Mouse (Mus musculus) forebrain, embryonic 11.5 days (tissue): ENCODE data around the gene Mog. TPM values are rescaled to one million over a fixed set of nuclear protein-coding genes. Genes with fewer than 3 reads are reported as not detected.
"Not testable (repeated sequence)": the region's sequence is repeated elsewhere in the genome, so short reads cannot be mapped to it uniquely, and the experiment has no call there.

Source experiments
- ATAC-seq: fragments of 200-750 bp; cut with Nextera tagmentation; replicated peaks from 2 replicates; pipeline ENCODE4 v1.8.0; 2017; ENCODE audit warnings: moderate TSS enrichment; ENCODE audit not compliant: low FRiP score
- DNase-seq: peaks from one replicate; pipeline ENCODE4 v3.0.0-alpha.2; 2017; ENCODE audit warnings: low spot score
- H3K27ac ChIP-seq: fragments of 300-500 bp; sonication (generic); 2 replicates; pipeline ENCODE4 v1.5.1; 2014; ENCODE audit warnings: low read depth, low read length
- H3K27me3 ChIP-seq: fragments of 300-500 bp; sonication (generic); 2 replicates; pipeline ENCODE4 v1.6.1; 2014; ENCODE audit warnings: mild to moderate bottlenecking, low read length, mixed read lengths; ENCODE audit not compliant: control insufficient read depth, insufficient read depth
- H3K36me3 ChIP-seq: fragments of 300-500 bp; sonication (generic); 2 replicates; pipeline ENCODE4 v1.6.1; 2014; ENCODE audit warnings: mild to moderate bottlenecking, low read length, moderate library complexity, mixed read lengths; ENCODE audit not compliant: control insufficient read depth, insufficient read depth
- H3K4me1 ChIP-seq: fragments of 300-500 bp; sonication (generic); replicated peaks from 2 replicates; pipeline ENCODE4 v1.6.1; 2014; ENCODE audit warnings: low read length, mixed read lengths; ENCODE audit not compliant: control insufficient read depth, insufficient read depth
- H3K4me2 ChIP-seq: fragments of 300-500 bp; sonication (generic); 2 replicates; pipeline ENCODE4 v1.6.1; 2014; ENCODE audit warnings: low read depth, mild to moderate bottlenecking, low read length, moderate library complexity, mixed read lengths; ENCODE audit not compliant: severe bottlenecking
- H3K4me3 ChIP-seq: fragments of 300-500 bp; sonication (generic); 2 replicates; pipeline ENCODE4 v1.5.1; 2014; ENCODE audit warnings: low read depth, low read length
- H3K9ac ChIP-seq: fragments of 300-500 bp; sonication (generic); 2 replicates; pipeline ENCODE4 v1.6.1; 2014; ENCODE audit warnings: low read length
- H3K9me3 ChIP-seq: fragments of 300-500 bp; sonication (generic); 2 replicates; pipeline ENCODE4 v1.6.1; 2016; ENCODE audit warnings: low read length, mixed read lengths; ENCODE audit not compliant: control insufficient read depth
- WGBS: fragments of 180-500 bp; shearing (Covaris S2); extraction: QIAGEN DNeasy Blood & Tissue Kit; methylation state at CpG from one replicate; pipeline ENCODE4 v1.1.7; 2014; 5-methylcytosine and 5-hydroxymethylcytosine counted together
- polyA plus RNA-seq: library from polyadenylated mRNA; unstranded; fragments of >200 nt; fragmentation: Nextera tagmentation; extraction: Ambion mirVana; gene quantifications from 2 replicates; pipeline ENCODE4 v1.2.1, GENCODE M21; 2014

Gene Mog
- polyA plus RNA-seq, 1 experiment from 2014 or later = 0.39 TPM

- peaks cover 2% of the 10 kb centered on the region; the same call in 1 of the 2 replicates for H3K27me3 ChIP-seq
- H3K36me3 ChIP-seq = no peaks in the 10 kb centered on the region
- H3K4me3 ChIP-seq = no peak overlapping the region
- DNase-seq (no peak), ATAC-seq (no peak)
- WGBS = 88% methylated on average over 2 of the region's 2 CpGs
- no peak overlapping the region for H3K9ac ChIP-seq
- H3K4me2 ChIP-seq = no peak overlapping the region
- no peaks in the 10 kb centered on the region for H3K4me1 ChIP-seq
- H3K27ac ChIP-seq = no peak overlapping the region
- H3K9me3 ChIP-seq = no peaks in the 10 kb centered on the region
Observed at GRCm38 (mm10) chr17:36994528-36994927, 28.7 kb downstream of the Mog start.

GRCm38 (mm10) chr17:36993770-36994325 lies 29.4 kb downstream of the Mog start:
- H3K4me1 ChIP-seq = no peaks in the 10 kb centered on the region
- no peak overlapping the region for H3K27ac ChIP-seq
- H3K9me3 ChIP-seq = no peaks in the 10 kb centered on the region
- no peaks in the 10 kb centered on the region for H3K36me3 ChIP-seq
- H3K4me3 ChIP-seq = no peak overlapping the region
- no peak for DNase-seq
- H3K4me2 ChIP-seq = no peak overlapping the region
- H3K27me3 ChIP-seq = peaks cover 9% of the 10 kb centered on the region; the same call in 1 of the 2 replicates
- WGBS = 90% methylated on average over 4 of the region's 4 CpGs
- ATAC-seq = no peak
- H3K9ac ChIP-seq = no peak overlapping the region

- peaks cover 17% of the 10 kb centered on the region for H3K27me3 ChIP-seq
- H3K9me3 ChIP-seq = no peaks in the 10 kb centered on the region
- 0 out of 2 replicates have a peak, but pooled peaks cover 1% of the 10 kb centered on the region for H3K4me1 ChIP-seq
- no peak overlapping the region for H3K27ac ChIP-seq
- H3K4me3 ChIP-seq = no peak overlapping the region
- ATAC-seq = no peak
- H3K36me3 ChIP-seq = no peaks in the 10 kb centered on the region
- no peak overlapping the region for H3K4me2 ChIP-seq
- WGBS = 73% methylated on average over 3 of the region's 3 CpGs
- no peak for DNase-seq
- H3K9ac ChIP-seq = no peak overlapping the region
Observed at GRCm38 (mm10) chr17:36992336-36993104, 30.7 kb downstream of the Mog start.

GRCm38 (mm10) chr17:36990630-36991029 lies 32.6 kb downstream of the Mog start:
- H3K27ac ChIP-seq, H3K9ac ChIP-seq, H3K9me3 ChIP-seq, H3K4me3 ChIP-seq, H3K36me3 ChIP-seq, H3K4me2 ChIP-seq, ATAC-seq, DNase-seq, H3K4me1 ChIP-seq: not testable (repeated sequence)
- H3K27me3 ChIP-seq = peaks cover 17% of the 10 kb centered on the region
- WGBS = 86% methylated on average over 6 of the region's 6 CpGs

- H3K4me3 ChIP-seq = no peak within 1 kb of the TSS
- no peak for ATAC-seq
Observed at GRCm38 (mm10) chr17:36989437-36989836, 33.8 kb downstream of the Mog start, which contains the start of gene H2-M5. TSS of gene H2-M5 (minus strand) at chr17:36989537.

GRCm38 (mm10) chr17:36988475-36988874 lies 34.7 kb downstream of the Mog start:
- no peaks in the 10 kb centered on the region for H3K36me3 ChIP-seq
- H3K9me3 ChIP-seq = no peaks in the 10 kb centered on the region
- H3K4me1 ChIP-seq = 0 out of 2 replicates have a peak, but pooled peaks cover 1% of the 10 kb centered on the region
- DNase-seq = no peak
- H3K4me2 ChIP-seq = no peak overlapping the region
- peak; percentile 36; the same call in 1 of the 2 replicates for ATAC-seq
- no peak overlapping the region for H3K27ac ChIP-seq
- no peak overlapping the region for H3K4me3 ChIP-seq
- no peak overlapping the region for H3K9ac ChIP-seq
- WGBS = 5% methylated on average over 24 of the region's 24 CpGs
- H3K27me3 ChIP-seq = peaks cover 17% of the 10 kb centered on the region

More at GRCm38 (mm10) chr17:36989437-36989836, 33.8 kb downstream of the Mog start, which contains the start of gene H2-M5:
- no peak within 1 kb of the TSS for H3K4me2 ChIP-seq
- H3K9me3 ChIP-seq = no peaks in the 10 kb centered on the region
- H3K27ac ChIP-seq = no peak within 1 kb of the TSS
- 26% methylated on average over 5 of the region's 5 CpGs for WGBS
- H3K9ac ChIP-seq = no peak within 1 kb of the TSS
- H3K27me3 ChIP-seq = peaks cover 17% of the 10 kb centered on the region
- no peaks in the 10 kb centered on the region for H3K36me3 ChIP-seq
- DNase-seq = no peak
- 0 out of 2 replicates have a peak, but pooled peaks cover 1% of the 10 kb centered on the region for H3K4me1 ChIP-seq

GRCm38 (mm10) chr17:36982253-36983155 lies 40.7 kb downstream of the Mog start:
- DNase-seq (no peak), ATAC-seq (no peak)
- no peaks in the 10 kb centered on the region for H3K36me3 ChIP-seq
- H3K9me3 ChIP-seq = no peaks in the 10 kb centered on the region
- no peak overlapping the region for H3K4me3 ChIP-seq
- H3K27ac ChIP-seq = no peak overlapping the region
- no peak overlapping the region for H3K4me2 ChIP-seq
- H3K27me3 ChIP-seq = no peaks in the 10 kb centered on the region
- H3K9ac ChIP-seq = no peak overlapping the region
- whole genome bisulfite sequencing = 27% methylated on average over 5 of the region's 5 CpGs
- H3K4me1 ChIP-seq = no peaks in the 10 kb centered on the region

GRCm38 (mm10) chr17:36981845-36982244 lies 41.4 kb downstream of the Mog start:
- Histone ChIP-seq H3K27me3 (no peaks in the 10 kb centered on the region), H3K9me3 (no peaks in the 10 kb centered on the region), H3K4me1 (no peaks in the 10 kb centered on the region), H3K36me3 (no peaks in the 10 kb centered on the region), H3K4me3 (no peak overlapping the region), H3K27ac (no peak overlapping the region), H3K9ac (no peak overlapping the region), H3K4me2 (no peak overlapping the region)
- DNase-seq = no peak
- no peak for ATAC-seq
- WGBS = 8% methylated on average over 4 of the region's 4 CpGs
